In the genomic region with DNA sequence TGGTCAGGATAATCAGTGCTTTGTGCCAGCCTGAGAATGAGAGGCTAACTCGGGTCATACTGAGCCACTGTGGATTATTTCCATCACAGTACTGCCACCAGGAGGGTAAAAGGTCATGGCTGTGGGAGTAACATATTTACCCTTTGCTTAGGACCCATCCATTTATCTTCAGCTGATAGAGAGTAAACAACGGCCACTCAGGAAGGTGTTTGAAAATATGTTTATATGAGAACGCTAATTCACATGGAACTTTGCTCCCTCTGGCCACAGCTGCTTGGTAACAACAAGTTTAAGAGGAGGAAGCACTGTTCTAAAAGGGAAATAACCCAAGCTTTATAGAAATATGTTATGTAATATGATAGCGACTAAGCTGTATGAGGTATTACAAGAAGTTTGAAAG, we compare ENCODE assay signal across 31 mouse cellular contexts.
DNase-seq lines count a peak whose midpoint lies in the region; ATAC-seq and TF ChIP-seq lines count a peak whose summit lies in the region.
"Had no signal": no experiment of that assay in that cellular context is flagged by ENCODE, and none has a peak within 500 bp of the region (broad histone marks: within the 10 kb centered on the region; RNA-seq: fewer than 3 reads in every experiment).

No protein-coding gene starts in this region.

- no peak overlapping the region for H3K9ac ChIP-seq in intestine, embryonic 16.5 days (ENCODE audit: low read depth, low read length)
- no peak overlapping the region for H3K9ac ChIP-seq in intestine, embryonic 15.5 days
- no peak overlapping the region for H3K9ac ChIP-seq in lung, embryonic 15.5 days
- no peak overlapping the region for H3K9ac ChIP-seq in stomach, postnatal 0 days (ENCODE audit: low read length)
- H3K9ac ChIP-seq: embryonic facial prominence, embryonic 13.5 days; heart, embryonic 13.5 days; hindbrain, embryonic 15.5 days; liver, embryonic 15.5 days; midbrain, embryonic 15.5 days; neural tube, embryonic 15.5 days had no signal

- WGBS in intestine, embryonic 16.5 days, result 35% methylated on average over 4 of the region's 4 CpGs
- WGBS in intestine, embryonic 15.5 days, result 28% methylated on average over 4 of the region's 4 CpGs
- WGBS in lung, embryonic 15.5 days, result 20% methylated on average over 4 of the region's 4 CpGs
- WGBS in stomach, postnatal 0 days, result 23% methylated on average over 4 of the region's 4 CpGs

- TF ChIP-seq EP300 in stomach, postnatal 0 days (optimal IDR thresholded peaks at IDR 0.05), result no peak

- ATAC-seq in intestine, embryonic 16.5 days, result 0 out of 2 replicates have a peak, but pooled peaks have one; percentile 36
- no peak for ATAC-seq in intestine, embryonic 15.5 days
- peak; percentile 75 for ATAC-seq in lung, embryonic 15.5 days (ENCODE audit: borderline replicate concordance, extremely low read depth, low FRiP score, low TSS enrichment)
- peak; percentile 84 for ATAC-seq in stomach, postnatal 0 days (ENCODE audit: low FRiP score, low TSS enrichment)
- ATAC-seq: forebrain, embryonic 16.5 days; inflammation-experienced regulatory T-cells, adult 6 months; midbrain, embryonic 15.5 days had no signal

- peak; percentile 54 for DNase-seq in lung, postnatal 25 days (ENCODE audit: low spot score)
- no peak for DNase-seq in stomach, postnatal 0 days (ENCODE audit: low spot score)
- no peak for DNase-seq in adrenal gland, postnatal 25 days
- DNase-seq in gastrocnemius, postnatal 10 days, result no peak
- DNase-seq: adrenal gland, adult 8-10 months; cerebellum, adult 11 months; cerebellum, adult 9-11 months; gastrocnemius, adult 2 months; heart, postnatal 10 days; kidney, adult 8-10 months; kidney, postnatal 4 days; layer of hippocampus, postnatal 36 days; liver; retina, postnatal 1 day; right cerebral cortex, postnatal 25 days; spleen, adult 18-20 months; thymus, postnatal 14 days had no signal

- H3K9me3 ChIP-seq in intestine, embryonic 16.5 days (ENCODE audit: control insufficient read depth, low read length), result no peaks in the 10 kb centered on the region
- H3K9me3 ChIP-seq in intestine, embryonic 15.5 days, result no peaks in the 10 kb centered on the region
- H3K9me3 ChIP-seq in lung, embryonic 15.5 days, result no peaks in the 10 kb centered on the region
- H3K9me3 ChIP-seq in stomach, postnatal 0 days (ENCODE audit: control insufficient read depth, low read length), result no peaks in the 10 kb centered on the region
- H3K9me3 ChIP-seq: embryonic facial prominence, embryonic 13.5 days; heart, embryonic 13.5 days; hindbrain, embryonic 15.5 days; liver, embryonic 15.5 days; midbrain, embryonic 10.5 days; midbrain, embryonic 15.5 days; neural tube, embryonic 15.5 days had no signal

- H3K27me3 ChIP-seq in intestine, embryonic 16.5 days (replicated peaks; ENCODE audit: control insufficient read depth, insufficient read depth, low read length), result no peaks in the 10 kb centered on the region
- H3K27me3 ChIP-seq in intestine, embryonic 15.5 days (replicated peaks), result no peaks in the 10 kb centered on the region
- no peaks in the 10 kb centered on the region for H3K27me3 ChIP-seq in lung, embryonic 15.5 days
- H3K27me3 ChIP-seq in stomach, postnatal 0 days (ENCODE audit: control insufficient read depth, insufficient read depth, low read length), result no peaks in the 10 kb centered on the region
- H3K27me3 ChIP-seq: CH12.LX; embryonic facial prominence, embryonic 13.5 days; heart, embryonic 13.5 days; hindbrain, embryonic 15.5 days; liver, embryonic 15.5 days; midbrain, embryonic 15.5 days; neural tube, embryonic 15.5 days had no signal

- no peak overlapping the region for H3K4me2 ChIP-seq in intestine, embryonic 16.5 days (ENCODE audit: low read depth, low read length)
- no peak overlapping the region for H3K4me2 ChIP-seq in intestine, embryonic 15.5 days (replicated peaks)
- H3K4me2 ChIP-seq in lung, embryonic 15.5 days, result no peak overlapping the region
- H3K4me2 ChIP-seq in stomach, postnatal 0 days (replicated peaks; ENCODE audit: low read depth), result no peak overlapping the region
- H3K4me2 ChIP-seq: embryonic facial prominence, embryonic 13.5 days; heart, embryonic 13.5 days; hindbrain, embryonic 15.5 days; liver, embryonic 15.5 days; midbrain, embryonic 15.5 days; neural tube, embryonic 15.5 days had no signal

- no peak overlapping the region for H3K27ac ChIP-seq in intestine, embryonic 16.5 days (ENCODE audit: low read length)
- no peak overlapping the region for H3K27ac ChIP-seq in intestine, embryonic 15.5 days
- H3K27ac ChIP-seq in lung, embryonic 15.5 days, result no peak overlapping the region
- H3K27ac ChIP-seq in stomach, postnatal 0 days (replicated peaks), result no peak overlapping the region
- H3K27ac ChIP-seq: embryonic facial prominence, embryonic 13.5 days; gastrocnemius, adult 2 months; heart, embryonic 13.5 days; hindbrain, embryonic 15.5 days; kidney, postnatal 0 days; liver, embryonic 15.5 days; midbrain, embryonic 10.5 days; midbrain, embryonic 15.5 days; neural tube, embryonic 15.5 days had no signal

- no peaks in the 10 kb centered on the region for H3K4me1 ChIP-seq in intestine, embryonic 16.5 days (ENCODE audit: control insufficient read depth, insufficient read depth, low read length)
- H3K4me1 ChIP-seq in intestine, embryonic 15.5 days (replicated peaks), result no peaks in the 10 kb centered on the region
- peaks cover 10% of the 10 kb centered on the region for H3K4me1 ChIP-seq in lung, embryonic 15.5 days
- no peaks in the 10 kb centered on the region for H3K4me1 ChIP-seq in stomach, postnatal 0 days (replicated peaks; ENCODE audit: control insufficient read depth, insufficient read depth)
- H3K4me1 ChIP-seq: embryonic facial prominence, embryonic 13.5 days; hindbrain, embryonic 15.5 days; liver, embryonic 15.5 days; midbrain, embryonic 15.5 days; neural tube, embryonic 15.5 days had no signal

- H3K36me3 ChIP-seq in intestine, embryonic 16.5 days (ENCODE audit: control insufficient read depth, insufficient read depth, low read length), result no peaks in the 10 kb centered on the region
- H3K36me3 ChIP-seq in intestine, embryonic 15.5 days, result peaks cover 4% of the 10 kb centered on the region; the same call in 1 of the 2 replicates
- no peaks in the 10 kb centered on the region for H3K36me3 ChIP-seq in lung, embryonic 15.5 days
- H3K36me3 ChIP-seq in stomach, postnatal 0 days (ENCODE audit: control insufficient read depth, insufficient read depth, low read length), result 0 out of 2 replicates have a peak, but pooled peaks cover 7% of the 10 kb centered on the region

- H3K4me3 ChIP-seq in intestine, embryonic 16.5 days (ENCODE audit: low read length), result no peak overlapping the region
- no peak overlapping the region for H3K4me3 ChIP-seq in intestine, embryonic 15.5 days (replicated peaks)
- no peak overlapping the region for H3K4me3 ChIP-seq in lung, embryonic 15.5 days
- no peak overlapping the region for H3K4me3 ChIP-seq in stomach, postnatal 0 days (ENCODE audit: low read depth, low read length)
- H3K4me3 ChIP-seq: embryonic facial prominence, embryonic 13.5 days; gastrocnemius, adult 2 months; heart, embryonic 13.5 days; hindbrain, embryonic 15.5 days; liver, embryonic 15.5 days; midbrain, embryonic 10.5 days; midbrain, embryonic 15.5 days; neural tube, embryonic 15.5 days had no signal

- TF ChIP-seq CTCF in stomach, postnatal 0 days (IDR thresholded peaks at IDR 0.05; ENCODE audit: low read depth), result no peak
